Mouse (Mus musculus) forebrain, postnatal 0 days (tissue): Measurements from ENCODE around the gene Myl12a. TPM values are rescaled to one million over a fixed set of nuclear protein-coding genes. Genes with fewer than 3 reads are reported as not detected.

ENCODE experiments used
- ATAC-seq: fragments of 200-750 bp; cut with Nextera tagmentation; 2 replicates; pipeline ENCODE4 v1.8.0; 2017; ENCODE audit warnings: mild to moderate bottlenecking, moderate library complexity
- DNase-seq: peaks from one replicate; pipeline ENCODE4 v3.0.0-alpha.2; 2015
- H3K27ac ChIP-seq: fragments of 300-500 bp; sonication (generic); 2 replicates; pipeline ENCODE4 v1.5.1; 2014; ENCODE audit warnings: low read depth, mild to moderate bottlenecking, antibody characterized with exemption, low read length, moderate library complexity, mixed read lengths
- H3K27me3 ChIP-seq: fragments of 300-500 bp; sonication (generic); 2 replicates; pipeline ENCODE4 v1.6.1; 2014; ENCODE audit warnings: mild to moderate bottlenecking, low read length, mixed read lengths; ENCODE audit not compliant: insufficient read depth
- H3K36me3 ChIP-seq: fragments of 300-500 bp; sonication (generic); 2 replicates; pipeline ENCODE4 v1.6.1; 2014; ENCODE audit warnings: mild to moderate bottlenecking, moderate library complexity; ENCODE audit not compliant: insufficient read depth
- H3K4me1 ChIP-seq: fragments of 300-500 bp; sonication (generic); 2 replicates; pipeline ENCODE4 v1.6.1; 2014; ENCODE audit warnings: antibody characterized with exemption; ENCODE audit not compliant: insufficient read depth
- H3K4me2 ChIP-seq: fragments of 300-500 bp; sonication (generic); 2 replicates; pipeline ENCODE4 v1.6.1; 2014; ENCODE audit warnings: low read depth, mild to moderate bottlenecking, moderate library complexity
- H3K4me3 ChIP-seq: fragments of 300-500 bp; sonication (generic); 2 replicates; pipeline ENCODE4 v1.5.1; 2014; ENCODE audit warnings: low read depth, low read length, mixed read lengths
- H3K9ac ChIP-seq: fragments of 300-500 bp; sonication (generic); 2 replicates; pipeline ENCODE4 v1.6.1; 2014; ENCODE audit warnings: mild to moderate bottlenecking
- H3K9me3 ChIP-seq: fragments of 300-500 bp; sonication (generic); 2 replicates; pipeline ENCODE4 v1.6.1; 2016; ENCODE audit warnings: low read length
- CTCF ChIP-seq: sonication (generic); IDR thresholded peaks from 2 replicates; pipeline ENCODE4 v1.5.1; 2016; ENCODE audit warnings: antibody characterized with exemption, control low read depth, low read depth
- WGBS: fragments of 180-500 bp; shearing (Covaris S2); extraction: QIAGEN DNeasy Blood & Tissue Kit; methylation state at CpG from one replicate; pipeline ENCODE4 v1.1.7; 2014; 5-methylcytosine and 5-hydroxymethylcytosine counted together
- polyA plus RNA-seq: library from polyadenylated mRNA; unstranded; fragments of >200 nt; fragmentation: Nextera tagmentation; extraction: Ambion mirVana; gene quantifications from 2 replicates; pipeline ENCODE4 v1.2.1, GENCODE M21; 2015
- total RNA-seq: library from RNA; depleted of rRNA; stranded (reverse); fragments of >200 nt; gene quantifications from 2 replicates; pipeline ENCODE4 v1.2.3, GENCODE M21; 2014; rRNA removed

The Myl12a gene
- total and polyA plus RNA-seq, 2 experiments from 2014 or later = 35.6 to 80.8 TPM

DNA sequence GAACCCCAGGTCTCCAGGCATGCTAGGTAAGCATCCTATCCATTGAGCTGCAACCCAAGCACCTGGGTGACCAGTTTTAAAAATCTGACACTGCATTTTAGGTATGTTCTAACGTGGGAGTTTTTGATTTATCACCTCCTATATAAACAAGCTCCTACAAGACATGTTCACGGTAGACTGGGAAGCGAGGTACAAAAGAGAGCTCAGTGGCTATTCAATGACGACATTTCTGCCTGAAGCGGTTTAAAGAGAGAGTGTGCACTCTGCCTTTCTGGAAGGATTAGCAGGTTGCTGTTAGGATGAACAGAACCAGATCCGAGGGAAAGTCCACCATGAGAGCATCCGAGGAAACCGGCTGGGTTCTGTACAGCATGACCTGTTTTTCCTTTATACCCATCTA, 54.0 kb downstream of the Myl12a start:
- Histone ChIP-seq H3K27ac (no peak overlapping the region), H3K36me3 (no peaks in the 10 kb centered on the region), H3K4me3 (no peak overlapping the region), H3K9me3 (no peaks in the 10 kb centered on the region), H3K9ac (no peak overlapping the region), H3K27me3 (no peaks in the 10 kb centered on the region), H3K4me2 (no peak overlapping the region), H3K4me1 (no peaks in the 10 kb centered on the region)
- no peak for ATAC-seq
- DNase-seq = no peak
- 27% methylated on average over 8 of the region's 8 CpGs for WGBS
- TF ChIP-seq CTCF = no peak

DNA sequence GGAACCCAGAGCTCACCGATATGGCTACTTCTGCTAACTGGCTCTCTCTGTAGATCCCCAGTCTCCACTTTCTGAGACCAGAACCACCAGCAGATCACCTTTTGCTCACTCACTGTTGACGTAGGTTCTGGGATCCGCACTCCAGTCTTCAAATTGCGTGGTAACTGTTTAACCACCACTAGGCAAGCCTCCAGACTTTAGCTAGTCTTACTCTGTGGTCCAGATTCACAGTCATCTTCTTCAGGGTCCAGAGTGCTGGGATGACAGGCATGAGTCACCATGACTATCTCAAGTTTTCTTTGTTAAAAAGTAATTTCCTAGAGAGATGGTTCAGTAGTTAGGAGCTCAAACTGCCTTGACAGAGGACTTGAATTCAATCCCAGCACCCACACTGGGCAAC, 58.9 kb downstream of the Myl12a start:
- DNase-seq (no peak), ATAC-seq (no peak)
- H3K9ac ChIP-seq = no peak overlapping the region
- H3K4me3 ChIP-seq = no peak overlapping the region
- H3K4me1 ChIP-seq = no peaks in the 10 kb centered on the region
- no peak overlapping the region for H3K27ac ChIP-seq
- no peaks in the 10 kb centered on the region for H3K27me3 ChIP-seq
- no peak for TF ChIP-seq CTCF
- H3K9me3 ChIP-seq = no peaks in the 10 kb centered on the region
- no peak overlapping the region for H3K4me2 ChIP-seq
- H3K36me3 ChIP-seq = no peaks in the 10 kb centered on the region
- 95% methylated on average over 4 of the region's 4 CpGs for WGBS

Other genes starting within 250 kb of the Myl12a start
- 3.0 and 3.5 TPM in 2 replicates for gene Tgif1, start 149.3 kb downstream of the Myl12a start, total RNA-seq
- gene Tgif1, start 149.3 kb downstream of the Myl12a start, polyA plus RNA-seq = 4.4 and 5.2 TPM in 2 replicates
- gene Myom1, start 245 bp downstream of the Myl12a start, total RNA-seq = 1.5 and 2.0 TPM in 2 replicates
- gene Myom1, start 245 bp downstream of the Myl12a start, polyA plus RNA-seq = 0.52 and 1.2 TPM in 2 replicates
- 44.5 and 58.6 TPM in 2 replicates for gene Lpin2, start 179.7 kb upstream of the Myl12a start, total RNA-seq
- gene Lpin2, start 179.7 kb upstream of the Myl12a start, polyA plus RNA-seq = 23.6 and 32.5 TPM in 2 replicates